8 mouse cellular contexts compared by ENCODE assay signal in genomic region chr2:13271165-13271957, GRCm38 (mm10). TPM values are rescaled to one million over a fixed set of nuclear protein-coding genes. Genes with fewer than 3 reads are reported as not detected.
A peak's percentile ranks its signal among the peaks of the same experiment; 100 is the strongest.
DNase-seq lines count a peak whose midpoint lies in the region; ATAC-seq and TF ChIP-seq lines count a peak whose summit lies in the region.

Rsu1 (minus strand) TSS chr2:13271415.

- H3K27me3 ChIP-seq in kidney, embryonic 14.5 days (ENCODE audit: control insufficient read depth, insufficient read depth, low read length) = no peaks in the 10 kb centered on the region
- no peaks in the 10 kb centered on the region for H3K27me3 ChIP-seq in limb, embryonic 15.5 days

- H3K4me3 ChIP-seq in bone marrow macrophage, adult 2 months (ENCODE audit: insufficient read depth, low read length) = peak within 1 kb of the TSS; percentile 83
- H3K4me3 ChIP-seq in embryonic fibroblast, embryonic 13.5 days (ENCODE audit: insufficient read depth, low read length) = peak within 1 kb of the TSS; percentile 86
- peak within 1 kb of the TSS; percentile 65 for H3K4me3 ChIP-seq in kidney, embryonic 14.5 days (ENCODE audit: low read length)
- peak within 1 kb of the TSS; percentile 54 for H3K4me3 ChIP-seq in limb, embryonic 15.5 days

- no peak for TF ChIP-seq CTCF in bone marrow macrophage, adult 2 months (IDR thresholded peaks at IDR 0.05; ENCODE audit: low read depth, low read length)
- no peak for TF ChIP-seq CTCF in embryonic fibroblast, embryonic 13.5 days (IDR thresholded peaks at IDR 0.05; ENCODE audit: borderline replicate concordance, insufficient read depth, low read length)

- peak; percentile 100 for ATAC-seq in kidney, embryonic 14.5 days (ENCODE audit: low FRiP score, low TSS enrichment)
- peak; percentile 99 for ATAC-seq in limb, embryonic 15.5 days (ENCODE audit: insufficient number of reproducible peaks, low FRiP score, low TSS enrichment, low read depth)

- 1% methylated on average over 37 of the region's 37 CpGs for WGBS in kidney, embryonic 14.5 days
- under 1% methylated on average over 37 of the region's 37 CpGs for WGBS in limb, embryonic 15.5 days

- peaks cover 22% of the 10 kb centered on the region for H3K4me1 ChIP-seq in bone marrow macrophage, adult 2 months (ENCODE audit: control insufficient read depth, insufficient read depth, low read length)
- peaks cover 2% of the 10 kb centered on the region; the same call in 1 of the 2 replicates for H3K4me1 ChIP-seq in embryonic fibroblast, embryonic 13.5 days (ENCODE audit: control insufficient read depth, insufficient read depth, low read length)
- peaks cover 4% of the 10 kb centered on the region; the same call in 1 of the 2 replicates for H3K4me1 ChIP-seq in kidney, embryonic 14.5 days (ENCODE audit: control insufficient read depth, insufficient read depth, low read length)
- peaks cover 12% of the 10 kb centered on the region for H3K4me1 ChIP-seq in limb, embryonic 15.5 days

- H3K9ac ChIP-seq in kidney, embryonic 14.5 days (ENCODE audit: low read depth, low read length) = peak within 1 kb of the TSS; percentile 72
- H3K9ac ChIP-seq in limb, embryonic 15.5 days = peak within 1 kb of the TSS; percentile 70

- no peak for TF ChIP-seq POLR2A in bone marrow macrophage, adult 2 months (IDR thresholded peaks at IDR 0.05; ENCODE audit: borderline replicate concordance, low read depth, low read length)
- peak; percentile 84 for TF ChIP-seq POLR2A in embryonic fibroblast, embryonic 13.5 days (IDR thresholded peaks at IDR 0.05; ENCODE audit: low read depth, low read length)

- H3K36me3 ChIP-seq in kidney, embryonic 14.5 days (ENCODE audit: control insufficient read depth, insufficient read depth, low read length) = peaks cover 3% of the 10 kb centered on the region; the same call in 1 of the 2 replicates
- peaks cover 4% of the 10 kb centered on the region for H3K36me3 ChIP-seq in limb, embryonic 15.5 days

- H3K27ac ChIP-seq in bone marrow macrophage, adult 2 months (ENCODE audit: insufficient read depth, low read depth, low read length) = peak within 1 kb of the TSS; percentile 32; the same call in 1 of the 2 replicates
- peak within 1 kb of the TSS; percentile 50 for H3K27ac ChIP-seq in embryonic fibroblast, embryonic 13.5 days (ENCODE audit: insufficient read depth, low read length)
- peak within 1 kb of the TSS; percentile 24; the same call in 1 of the 2 replicates for H3K27ac ChIP-seq in kidney, embryonic 14.5 days (ENCODE audit: low read depth, low read length)
- peak within 1 kb of the TSS; percentile 77 for H3K27ac ChIP-seq in limb, embryonic 15.5 days

- DNase-seq in A20 (ENCODE audit: low read depth, low spot score) = peak; percentile 96
- peak; percentile 99 for DNase-seq in heart, adult 9 months (ENCODE audit: low spot score in 2 of 2)
- DNase-seq in monocyte, adult 2 months (ENCODE audit: low read depth in 1 of 2, low spot score in 2 of 2) = peak; percentile 93 to 97
- peak; percentile 94 to 97 for DNase-seq in spleen, postnatal 36 days (ENCODE audit: low spot score in 2 of 2)

- H3K4me2 ChIP-seq in kidney, embryonic 14.5 days (replicated peaks; ENCODE audit: low read depth, low read length) = peak within 1 kb of the TSS; percentile 79
- H3K4me2 ChIP-seq in limb, embryonic 15.5 days = peak within 1 kb of the TSS; percentile 77

- no peaks in the 10 kb centered on the region for H3K9me3 ChIP-seq in kidney, embryonic 14.5 days (ENCODE audit: control insufficient read depth, low read length)
- no peaks in the 10 kb centered on the region for H3K9me3 ChIP-seq in limb, embryonic 15.5 days

RNA-seq across cellular contexts. Expression of gene Rsu1, which starts in this region (rescaled TPM):
- 139 and 143 TPM in 2 replicates for polyA plus RNA-seq in bone marrow macrophage, adult 2 months (2012; ENCODE audit: insufficient read depth, insufficient read length, missing spikeins)
- 235 and 307 TPM in 2 replicates for polyA plus RNA-seq in embryonic fibroblast, embryonic 13.5 days (2011; ENCODE audit: insufficient read length, low read depth, missing spikeins)
- 113 and 119 TPM in 2 replicates for polyA plus RNA-seq in kidney, embryonic 14.5 days (2014; fragmentation: Nextera tagmentation; extraction: Ambion mirVana)
- 120 and 137 TPM in 2 replicates for polyA plus RNA-seq in limb, embryonic 15.5 days (2015; fragmentation: Nextera tagmentation; extraction: Ambion mirVana)

Comparison
In these comparisons a context has a peak if more than half of its experiments do, and no peak if none do; other contexts are left out.
1. Peak in every context shown above with its lines: DNase-seq, ATAC-seq, H3K4me3 ChIP-seq and H3K27ac ChIP-seq.
2. H3K27ac ChIP-seq: peak in every context shown above with its lines; median percentile 77 in limb, embryonic 15.5 days; 50 in embryonic fibroblast, embryonic 13.5 days; 32 in bone marrow macrophage, adult 2 months; 24 in kidney, embryonic 14.5 days.